Mouse (Mus musculus): ENCODE results near the gene Fmo2. TPM values are rescaled to one million over a fixed set of nuclear protein-coding genes. Genes with fewer than 3 reads are reported as not detected.

Fmo2 gene
- polyA plus RNA-seq, 1 experiment from 2014 or later, result not detected

DNA sequence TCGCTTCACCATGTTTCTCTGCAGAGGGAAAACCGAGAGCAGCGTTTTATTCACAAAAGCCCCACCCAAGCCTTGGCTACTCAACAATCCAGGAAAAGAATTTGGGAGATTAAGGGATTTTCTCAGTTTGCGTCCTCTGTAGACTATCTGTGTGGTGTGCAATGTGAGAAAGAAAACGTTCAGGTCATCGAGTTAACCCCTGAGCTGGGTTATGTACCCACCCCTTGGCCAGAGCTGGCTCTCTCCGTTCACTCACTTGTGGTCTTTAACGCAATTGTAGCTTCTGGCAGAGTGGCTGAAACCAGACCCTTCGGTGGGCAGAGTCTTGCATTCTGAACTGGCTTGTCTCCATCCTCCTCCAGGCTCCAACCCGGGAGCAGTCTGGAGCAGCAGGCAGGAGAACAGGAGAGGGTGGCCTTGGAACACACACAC is 39.0 kb downstream of the Fmo2 start:
- peak overlapping the region; percentile 83 for H3K27ac ChIP-seq
- peaks cover 31% of the 10 kb centered on the region for H3K4me1 ChIP-seq (replicated peaks)
- DNase-seq (ENCODE audit: low spot score), result no peak
- no peaks in the 10 kb centered on the region for H3K9me3 ChIP-seq
- no peaks in the 10 kb centered on the region for H3K36me3 ChIP-seq
- no peak overlapping the region for H3K4me3 ChIP-seq
- H3K27me3 ChIP-seq (ENCODE audit: insufficient read depth, poor library complexity, severe bottlenecking), result no peaks in the 10 kb centered on the region
- 69% methylated on average over 10 of the region's 10 CpGs for WGBS

DNA sequence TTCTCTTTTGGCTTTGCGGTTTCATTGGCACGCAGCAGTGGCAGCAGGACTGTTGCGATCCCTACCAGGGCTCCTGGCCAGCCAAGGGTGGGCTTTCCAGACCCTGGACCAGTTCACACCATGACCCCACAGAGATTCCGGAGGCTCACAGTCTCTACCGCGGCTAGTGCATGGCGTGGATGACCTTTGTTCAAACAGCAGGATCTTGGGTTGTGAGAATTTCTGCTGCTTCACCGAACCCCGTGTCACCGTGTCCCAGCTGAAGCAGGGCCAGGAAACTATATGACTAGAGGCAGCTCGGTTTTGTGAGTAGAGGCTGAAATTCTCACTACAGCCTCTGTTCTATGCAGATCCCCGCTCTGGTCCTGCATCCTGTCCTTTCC is 39.8 kb downstream of the Fmo2 start:
- H3K27ac ChIP-seq, result peak overlapping the region; percentile 83
- peak; percentile 23 for DNase-seq (ENCODE audit: low spot score)
- WGBS, result 60% methylated on average over 12 of the region's 12 CpGs

DNA sequence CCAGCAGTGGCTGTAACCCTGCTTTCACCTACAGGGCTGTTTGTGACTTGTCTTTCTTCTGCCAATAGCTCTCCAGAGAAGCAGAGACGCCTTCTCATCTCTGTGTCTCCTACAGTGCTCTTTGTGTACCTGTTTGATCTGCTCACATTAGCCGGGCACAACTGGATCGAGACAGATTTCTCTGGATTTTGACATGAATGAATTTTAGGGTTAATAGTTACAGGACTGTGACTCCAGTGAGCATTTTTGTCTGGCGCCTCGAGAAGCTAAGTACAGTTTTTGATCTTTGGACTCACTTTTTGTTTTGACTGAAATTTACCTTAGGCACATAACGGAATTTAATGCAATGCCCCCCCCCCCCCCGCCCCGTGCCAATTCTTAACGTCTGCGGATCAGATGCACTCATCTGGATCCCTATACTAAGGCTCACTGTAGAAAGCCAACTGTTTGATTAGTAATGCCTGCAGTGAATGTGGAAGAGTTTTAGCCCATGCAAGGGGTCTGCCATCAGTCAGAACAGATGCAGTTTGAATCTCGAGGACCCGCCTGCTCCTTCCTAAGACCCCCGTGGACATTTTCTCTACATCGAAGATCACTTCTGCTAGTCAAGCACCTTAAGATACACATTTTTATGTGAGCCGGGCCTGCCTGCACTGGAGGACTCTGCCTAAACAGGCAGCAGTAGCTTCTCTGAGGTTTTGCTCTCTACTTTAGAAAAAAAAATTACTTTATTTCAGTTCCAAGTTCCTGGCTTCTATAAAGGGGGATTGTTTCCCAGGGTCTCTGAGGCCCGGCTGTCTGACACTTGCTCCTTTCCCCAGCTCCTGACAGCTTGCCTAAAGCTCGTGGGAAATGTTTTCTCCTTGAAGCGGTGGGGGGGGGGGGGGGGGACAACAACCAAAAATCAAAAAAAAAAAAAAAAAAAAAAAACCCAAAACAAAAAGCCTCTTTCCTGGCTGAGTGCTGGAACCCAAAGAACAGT is 40.5 kb downstream of the Fmo2 start:
- 69% methylated on average over 18 of the region's 18 CpGs for WGBS
- DNase-seq (ENCODE audit: low spot score), result no peak
- peak overlapping the region; percentile 83 for H3K27ac ChIP-seq

More for the DNA sequence above, 39.8 kb downstream of the Fmo2 start:
- peaks cover 31% of the 10 kb centered on the region for H3K4me1 ChIP-seq (replicated peaks)
- H3K36me3 ChIP-seq, result no peaks in the 10 kb centered on the region
- no peak overlapping the region for H3K4me3 ChIP-seq
- no peaks in the 10 kb centered on the region for H3K9me3 ChIP-seq
- no peaks in the 10 kb centered on the region for H3K27me3 ChIP-seq (ENCODE audit: insufficient read depth, poor library complexity, severe bottlenecking)

GRCm38 (mm10) chr1:162853812-162854482 is 44.6 kb downstream of the Fmo2 start:
- Histone ChIP-seq H3K4me1 (replicated peaks) (peaks cover 9% of the 10 kb centered on the region), H3K27me3 (ENCODE audit: insufficient read depth, poor library complexity, severe bottlenecking) (no peaks in the 10 kb centered on the region), H3K27ac (no peak overlapping the region), H3K9me3 (no peaks in the 10 kb centered on the region), H3K4me3 (no peak overlapping the region), H3K36me3 (no peaks in the 10 kb centered on the region)
- 80% methylated on average over 3 of the region's 3 CpGs for WGBS
- no peak for DNase-seq (ENCODE audit: low spot score)

More for the DNA sequence above, 40.5 kb downstream of the Fmo2 start:
- Histone ChIP-seq H3K9me3 (no peaks in the 10 kb centered on the region), H3K4me3 (no peak overlapping the region), H3K36me3 (no peaks in the 10 kb centered on the region), H3K27me3 (ENCODE audit: insufficient read depth, poor library complexity, severe bottlenecking) (no peaks in the 10 kb centered on the region), H3K4me1 (replicated peaks) (peaks cover 31% of the 10 kb centered on the region)

DNA sequence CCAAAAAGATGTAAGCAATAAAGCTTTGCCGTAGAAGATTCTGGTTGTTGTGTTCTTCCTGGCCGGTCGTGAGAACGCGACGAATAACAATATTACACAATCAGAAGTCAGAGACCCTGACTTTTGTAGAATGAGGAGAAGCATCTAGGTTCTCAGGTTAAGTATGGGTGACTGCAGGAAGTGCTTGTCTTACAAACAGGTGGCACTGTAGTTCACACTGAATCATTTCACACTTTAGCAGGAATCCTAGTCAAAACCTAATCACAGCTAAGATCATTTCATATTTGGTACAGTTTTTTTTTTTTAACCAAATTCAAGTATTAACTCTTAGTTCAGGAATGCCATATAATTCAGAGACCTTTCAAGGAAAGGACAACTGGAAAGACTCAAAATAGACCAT is 51.0 kb downstream of the Fmo2 start:
- H3K9me3 ChIP-seq, result no peaks in the 10 kb centered on the region
- no peak overlapping the region for H3K4me3 ChIP-seq
- H3K4me1 ChIP-seq (replicated peaks), result no peaks in the 10 kb centered on the region
- no peaks in the 10 kb centered on the region for H3K27me3 ChIP-seq (ENCODE audit: insufficient read depth, poor library complexity, severe bottlenecking)
- H3K36me3 ChIP-seq, result no peaks in the 10 kb centered on the region
- 98% methylated on average over 6 of the region's 6 CpGs for WGBS
- DNase-seq (ENCODE audit: low spot score), result no peak
- H3K27ac ChIP-seq, result no peak overlapping the region

- Histone ChIP-seq H3K4me1 (replicated peaks) (no peaks in the 10 kb centered on the region), H3K27me3 (ENCODE audit: insufficient read depth, poor library complexity, severe bottlenecking) (no peaks in the 10 kb centered on the region), H3K27ac (no peak overlapping the region), H3K4me3 (no peak overlapping the region), H3K36me3 (no peaks in the 10 kb centered on the region), H3K9me3 (no peaks in the 10 kb centered on the region)
- DNase-seq (ENCODE audit: low spot score), result no peak
- WGBS, result 94% methylated on average over 9 of the region's 9 CpGs
Observed at GRCm38 (mm10) chr1:162840211-162840610, 58.3 kb downstream of the Fmo2 start.

GRCm38 (mm10) chr1:162838976-162839375 is 59.5 kb downstream of the Fmo2 start:
- 95% methylated on average over 6 of the region's 6 CpGs for WGBS
- no peak overlapping the region for H3K27ac ChIP-seq
- no peaks in the 10 kb centered on the region for H3K4me1 ChIP-seq (replicated peaks)
- H3K4me3 ChIP-seq, result no peak overlapping the region
- no peak for DNase-seq (ENCODE audit: low spot score)
- no peaks in the 10 kb centered on the region for H3K9me3 ChIP-seq
- H3K27me3 ChIP-seq (ENCODE audit: insufficient read depth, poor library complexity, severe bottlenecking), result no peaks in the 10 kb centered on the region
- H3K36me3 ChIP-seq, result no peaks in the 10 kb centered on the region

DNA sequence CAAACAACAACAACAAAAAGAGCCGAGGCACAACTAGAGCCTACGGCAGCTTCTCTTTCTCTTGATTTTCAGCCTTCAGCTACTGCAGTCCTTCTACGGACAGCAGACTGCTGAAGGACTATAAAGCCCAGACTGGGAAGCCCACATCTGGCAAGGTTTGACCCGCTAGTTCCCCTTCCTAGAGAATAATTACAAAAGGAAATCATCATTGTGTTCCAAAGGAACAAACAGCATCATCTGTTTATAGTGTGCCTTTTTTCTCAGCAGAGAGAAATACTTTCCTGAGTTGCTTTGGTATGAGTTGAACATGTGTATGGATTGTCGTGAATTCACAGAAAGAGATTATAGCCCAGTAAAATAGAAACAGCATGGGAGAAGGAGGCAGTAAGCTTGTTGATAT is 64.2 kb downstream of the Fmo2 start:
- Histone ChIP-seq H3K4me1 (replicated peaks) (peaks cover 17% of the 10 kb centered on the region), H3K27me3 (ENCODE audit: insufficient read depth, poor library complexity, severe bottlenecking) (no peaks in the 10 kb centered on the region), H3K4me3 (no peak overlapping the region), H3K9me3 (no peaks in the 10 kb centered on the region), H3K36me3 (no peaks in the 10 kb centered on the region), H3K27ac (no peak overlapping the region)
- WGBS, result 87% methylated on average over 5 of the region's 5 CpGs
- no peak for DNase-seq (ENCODE audit: low spot score)

- WGBS, result 29% methylated on average over 5 of the region's 5 CpGs
- peaks cover 17% of the 10 kb centered on the region for H3K4me1 ChIP-seq (replicated peaks)
- no peaks in the 10 kb centered on the region for H3K9me3 ChIP-seq
- no peak for DNase-seq (ENCODE audit: low spot score)
- no peaks in the 10 kb centered on the region for H3K27me3 ChIP-seq (ENCODE audit: insufficient read depth, poor library complexity, severe bottlenecking)
- H3K4me3 ChIP-seq, result peak overlapping the region; percentile 29
- H3K36me3 ChIP-seq, result no peaks in the 10 kb centered on the region
- peak overlapping the region; percentile 88 for H3K27ac ChIP-seq
Observed at GRCm38 (mm10) chr1:162832574-162832953, 66.0 kb downstream of the Fmo2 start.

GRCm38 (mm10) chr1:162831838-162832573 is 66.5 kb downstream of the Fmo2 start:
- H3K36me3 ChIP-seq, result no peaks in the 10 kb centered on the region
- no peaks in the 10 kb centered on the region for H3K9me3 ChIP-seq
- H3K27ac ChIP-seq, result peak overlapping the region; percentile 88
- H3K4me3 ChIP-seq, result peak overlapping the region; percentile 29
- DNase-seq (ENCODE audit: low spot score), result peak; percentile 84
- peaks cover 17% of the 10 kb centered on the region for H3K4me1 ChIP-seq (replicated peaks)
- H3K27me3 ChIP-seq (ENCODE audit: insufficient read depth, poor library complexity, severe bottlenecking), result no peaks in the 10 kb centered on the region
- WGBS, result 4% methylated on average over 5 of the region's 5 CpGs
